Mouse (Mus musculus): Measurements from ENCODE around the gene Scd3.
"Not testable (repeated sequence)": the region's sequence is repeated elsewhere in the genome, so short reads cannot be mapped to it uniquely, and the experiment has no call there.

The Scd3 gene

GRCm38 (mm10) chr19:44238906-44239305, 35.8 kb downstream of the Scd3 start:
- DNase-seq = no peak

- no peak for DNase-seq
Observed at GRCm38 (mm10) chr19:44245761-44246171, 42.7 kb downstream of the Scd3 start.

GRCm38 (mm10) chr19:44246341-44246911, 43.4 kb downstream of the Scd3 start:
- peak; percentile 40 for DNase-seq

GRCm38 (mm10) chr19:44247281-44248080, 44.4 kb downstream of the Scd3 start:
- no peak for DNase-seq

DNA sequence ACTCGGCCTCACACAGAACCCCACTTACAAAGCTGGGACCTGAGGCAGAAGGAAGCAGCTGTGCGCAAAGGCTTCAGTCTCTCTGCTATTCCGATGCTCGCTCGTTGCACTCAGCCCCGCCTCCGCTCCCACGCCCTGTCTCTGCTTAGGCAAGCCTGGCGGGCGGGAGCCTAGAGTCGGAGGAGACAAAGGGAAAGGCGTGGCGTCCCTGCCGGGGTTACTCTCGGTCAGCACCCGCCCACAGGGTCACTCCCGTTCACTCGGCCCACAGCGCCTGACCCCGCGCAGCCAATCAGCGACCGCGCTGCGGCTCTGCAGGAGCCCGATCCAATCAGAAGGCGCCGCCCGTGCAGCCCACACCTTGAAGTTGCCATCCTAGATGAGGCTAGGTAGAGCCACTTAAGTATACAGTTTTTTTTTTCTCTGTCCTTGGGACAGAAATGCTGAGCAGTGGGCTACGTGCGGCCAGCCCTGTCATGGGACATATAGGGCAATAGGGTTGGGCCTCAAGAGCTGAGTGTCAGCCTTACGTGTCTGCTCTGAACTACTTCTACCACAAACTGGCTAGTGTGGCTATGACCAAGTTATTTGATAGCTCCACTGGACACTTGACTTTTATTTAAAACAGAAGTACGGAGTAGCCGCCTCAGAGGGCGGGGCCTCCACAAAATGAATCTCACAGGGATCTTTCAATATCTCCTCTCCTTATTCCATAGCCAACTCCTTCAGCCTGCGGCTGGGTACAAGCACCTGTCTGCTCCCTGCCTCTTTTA, 45.2 kb downstream of the Scd3 start:
- peak; percentile 97 for DNase-seq

GRCm38 (mm10) chr19:44248854-44249351, 45.8 kb downstream of the Scd3 start:
- DNase-seq = no peak

DNA sequence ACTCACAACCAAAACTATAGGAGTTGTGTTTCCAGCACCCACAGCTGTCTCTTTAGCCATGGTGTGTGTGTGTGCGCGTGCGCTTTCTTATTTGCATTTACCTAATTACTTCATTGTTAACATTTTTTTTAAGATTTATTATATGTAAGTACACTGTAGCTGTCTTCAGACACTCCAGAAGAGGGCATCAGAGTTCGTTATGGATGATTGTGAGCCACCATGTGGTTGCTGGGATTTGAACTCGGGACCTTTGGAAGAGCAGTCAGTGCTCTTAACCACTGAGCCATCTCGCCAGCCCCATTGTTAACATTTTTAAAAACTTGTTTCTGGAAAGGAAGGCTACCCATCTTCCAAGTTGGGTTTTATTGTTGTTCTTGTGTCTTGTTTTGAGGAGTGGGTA, 48.1 kb downstream of the Scd3 start:
- not testable (repeated sequence) for DNase-seq

GRCm38 (mm10) chr19:44251936-44252558, 49.0 kb downstream of the Scd3 start:
- no peak for DNase-seq

GRCm38 (mm10) chr19:44254106-44254505, 51.0 kb downstream of the Scd3 start:
- not testable (repeated sequence) for DNase-seq

DNA sequence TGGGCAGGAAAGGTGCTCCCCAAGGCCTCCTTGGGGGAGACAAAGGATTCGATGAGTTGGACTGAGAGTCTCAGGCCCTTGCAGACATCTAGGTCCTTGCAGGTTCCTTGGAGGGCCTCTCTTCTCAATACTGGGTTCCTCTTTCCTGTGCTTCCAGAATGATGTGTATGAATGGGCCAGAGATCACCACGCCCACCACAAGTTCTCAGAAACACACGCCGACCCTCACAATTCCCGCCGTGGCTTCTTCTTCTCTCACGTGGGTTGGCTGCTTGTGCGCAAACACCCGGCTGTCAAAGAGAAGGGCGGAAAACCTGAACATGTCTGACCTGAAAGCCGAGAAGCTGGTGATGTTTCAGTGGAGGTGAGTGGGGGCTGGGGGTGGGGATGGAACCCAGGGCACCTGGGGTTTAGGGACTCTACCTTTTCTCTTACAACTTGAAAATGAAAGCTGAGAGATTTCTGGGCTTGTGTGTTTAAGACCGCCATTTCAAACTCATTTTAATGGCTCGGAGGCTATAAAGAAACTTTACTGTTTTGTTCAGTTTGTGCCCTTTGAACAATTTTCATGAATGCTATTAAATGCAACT, 54.4 kb downstream of the Scd3 start:
- DNase-seq = no peak

GRCm38 (mm10) chr19:44259484-44259883, 56.4 kb downstream of the Scd3 start:
- DNase-seq = no peak

DNA sequence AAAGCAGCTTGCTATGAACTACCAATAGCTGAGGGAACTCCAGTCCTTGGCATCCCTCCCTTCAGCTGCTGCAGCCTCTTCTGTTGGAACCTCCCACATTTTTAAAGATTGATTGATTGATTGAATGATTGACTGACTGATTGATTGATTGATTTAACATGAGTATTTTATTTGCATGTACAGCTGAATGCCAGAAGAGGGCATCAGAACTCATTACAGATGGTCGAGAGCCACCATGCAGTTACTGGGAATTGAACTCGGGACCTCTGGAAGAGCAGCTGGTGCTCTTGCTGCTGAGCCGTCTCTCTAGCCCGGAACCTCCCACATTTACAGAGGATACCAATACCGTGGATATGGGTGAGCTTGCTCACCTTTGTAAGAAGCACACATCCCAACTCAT, 57.4 kb downstream of the Scd3 start:
- no peak for DNase-seq

DNA sequence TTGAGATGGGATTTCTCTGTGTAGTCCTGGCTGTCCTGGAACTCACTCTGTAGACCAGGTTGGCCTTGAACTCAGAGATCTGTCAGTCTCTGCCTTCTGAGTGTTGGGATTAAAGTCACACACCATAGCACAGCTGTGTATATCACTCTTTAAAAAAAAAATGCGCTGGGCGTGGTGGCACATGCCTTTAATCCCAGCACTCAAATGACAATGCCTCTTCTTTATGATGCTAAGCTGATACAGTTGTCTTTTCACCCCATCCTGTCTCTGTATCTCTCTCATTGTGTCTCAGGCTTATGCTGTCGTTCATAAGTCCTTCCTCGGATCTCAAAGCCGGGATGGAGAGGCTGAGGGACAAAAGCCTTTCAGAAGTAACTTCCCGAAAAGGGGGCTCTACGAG, 58.7 kb downstream of the Scd3 start:
- no peak for DNase-seq

- DNase-seq = no peak
Observed at GRCm38 (mm10) chr19:44263581-44263980, 60.5 kb downstream of the Scd3 start.

DNA sequence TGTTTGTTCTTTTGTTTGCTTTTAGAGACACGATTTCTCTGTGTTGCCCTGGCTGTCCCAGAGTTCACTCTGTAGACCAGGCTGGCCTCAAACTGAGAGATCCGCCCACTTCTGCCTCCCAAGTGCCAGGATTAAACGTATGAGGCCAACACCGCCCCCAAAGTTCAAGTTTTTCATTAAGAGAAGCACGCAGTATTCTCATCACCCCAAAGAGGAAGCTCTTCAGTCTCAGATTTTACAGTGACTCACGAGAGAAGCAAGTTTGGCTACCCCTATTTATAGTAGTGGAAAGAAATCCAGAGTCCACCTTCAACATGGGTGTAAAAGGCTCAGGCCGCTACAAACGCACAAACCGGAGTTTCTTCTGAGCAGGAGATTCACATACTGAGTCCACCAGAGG, 61.2 kb downstream of the Scd3 start:
- DNase-seq = no peak

DNA sequence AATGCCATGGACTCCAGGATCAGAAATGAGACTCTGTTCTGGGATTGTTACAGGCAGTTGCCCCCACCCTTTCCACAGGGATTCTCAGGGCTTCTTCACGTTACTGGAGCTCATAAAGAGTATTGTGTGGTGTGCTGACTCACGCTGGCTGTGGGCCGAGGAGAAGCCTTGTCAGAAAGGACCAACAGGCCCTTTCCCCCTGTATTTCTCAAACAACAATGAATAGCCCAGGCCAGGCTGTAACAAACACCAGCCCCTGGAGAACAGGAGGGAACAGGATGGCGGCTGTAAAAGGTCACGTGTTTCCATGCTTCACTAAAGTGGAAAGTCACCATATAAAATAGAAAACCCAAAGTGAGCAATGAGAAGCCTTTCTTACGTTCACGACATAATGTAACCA, 62.2 kb downstream of the Scd3 start:
- DNase-seq = no peak

DNA sequence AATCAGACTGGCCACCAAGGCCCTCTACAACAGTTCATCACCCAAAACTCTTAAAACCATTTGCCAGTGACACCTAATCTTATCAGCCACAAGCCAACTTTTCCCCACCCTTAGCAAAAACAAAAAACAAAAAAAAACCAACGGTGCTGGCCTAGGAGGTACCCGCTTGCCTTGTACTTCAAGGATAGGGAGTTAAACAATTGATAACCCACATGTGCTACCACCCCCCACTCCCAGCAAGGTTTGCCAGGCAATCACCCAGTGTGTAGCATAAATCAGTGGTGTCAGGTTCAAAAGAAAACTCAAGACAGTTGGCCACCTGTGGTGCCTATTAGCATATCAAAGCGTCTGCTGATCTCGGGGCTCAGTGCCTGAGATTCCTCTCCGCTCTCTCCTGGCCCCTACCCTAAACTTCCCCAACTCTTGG, 62.9 kb downstream of the Scd3 start:
- DNase-seq = no peak

- DNase-seq = no peak
Observed at GRCm38 (mm10) chr19:44266458-44266823, 63.4 kb downstream of the Scd3 start.

GRCm38 (mm10) chr19:44266824-44267498, 63.9 kb downstream of the Scd3 start:
- DNase-seq = peak; percentile 95

DNA sequence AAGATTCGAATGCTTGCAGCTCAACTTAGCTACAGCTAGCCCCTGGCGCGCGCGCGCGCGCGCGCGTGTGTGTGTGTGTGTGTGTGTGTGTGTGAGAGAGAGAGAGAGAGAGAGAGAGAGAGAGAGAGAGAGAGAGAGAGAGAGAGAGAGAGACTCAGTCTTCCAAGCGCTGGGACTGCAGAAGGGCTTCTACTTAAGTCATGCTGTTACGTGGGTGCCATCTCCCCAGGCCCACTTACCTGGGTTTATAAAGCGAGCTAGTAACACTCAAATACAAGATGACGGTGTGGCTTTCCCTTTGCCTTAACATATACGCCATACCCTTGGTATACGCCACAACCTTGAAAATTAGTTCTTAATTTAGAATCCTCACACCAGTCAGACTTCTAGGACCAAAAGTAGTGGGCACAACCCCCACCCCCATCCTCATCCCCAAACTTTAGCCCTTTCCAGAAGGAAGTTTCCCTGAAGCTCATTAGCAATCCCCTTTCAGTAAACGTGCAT, 64.5 kb downstream of the Scd3 start:
- DNase-seq = no peak

DNA sequence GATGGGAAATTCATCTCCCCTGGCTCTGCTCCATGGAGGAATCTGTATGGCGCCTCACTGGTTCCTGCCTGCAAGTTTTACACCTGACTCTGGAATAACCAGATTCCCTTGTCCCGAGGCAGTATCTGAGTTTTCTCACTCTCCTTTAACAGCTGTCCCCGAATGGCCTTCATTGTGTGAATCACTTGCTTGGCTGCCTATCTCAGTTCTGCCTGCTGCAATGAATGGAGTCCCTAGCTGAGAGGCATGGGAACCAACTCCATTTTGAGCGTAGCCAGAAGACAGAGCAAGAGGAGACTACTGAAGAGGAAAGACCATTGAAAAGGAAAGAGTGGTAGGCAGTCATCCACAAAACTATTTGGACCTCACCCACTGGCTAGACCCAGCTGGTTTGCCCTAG, 70.6 kb downstream of the Scd3 start:
- no peak for DNase-seq

- no peak for DNase-seq
Observed at GRCm38 (mm10) chr19:44274452-44274851, 71.4 kb downstream of the Scd3 start.
